Mouse (Mus musculus) bone marrow, adult 2 months (tissue): ENCODE results near the gene Nexn. TPM values are rescaled to one million over a fixed set of nuclear protein-coding genes. Genes with fewer than 3 reads are reported as not detected.

Source experiments
- H3K27ac ChIP-seq: fragments of 200-500 bp; 2 replicates; pipeline ENCODE4 v1.5.1; 2012; ENCODE audit warnings: low read depth, mild to moderate bottlenecking, control low read depth, inconsistent platforms, low read length; ENCODE audit not compliant: control insufficient read depth, poor library complexity, insufficient read depth
- H3K4me1 ChIP-seq: fragments of 200-500 bp; 2 replicates; pipeline ENCODE4 v1.6.1; 2011; ENCODE audit warnings: low read length; ENCODE audit not compliant: control insufficient read depth, insufficient read depth
- H3K4me3 ChIP-seq: fragments of 200-500 bp; replicated peaks from 2 replicates; pipeline ENCODE3; 2011; ENCODE audit warnings: mild to moderate bottlenecking, low read depth, low read length, control low read depth; ENCODE audit not compliant: control insufficient read depth
- CTCF ChIP-seq: fragments of 200-500 bp; IDR thresholded peaks from 2 replicates; pipeline ENCODE4 v1.5.1; 2011; ENCODE audit warnings: low read length, control low read depth; ENCODE audit not compliant: control insufficient read depth, insufficient read depth
- POLR2A ChIP-seq: fragments of 200-500 bp; IDR thresholded peaks from 2 replicates; pipeline ENCODE4 v1.6.1; 2011; ENCODE audit warnings: low read depth, mild to moderate bottlenecking, control low read depth, low read length, borderline replicate concordance; ENCODE audit not compliant: control insufficient read depth
- WGBS: fragments of 180-500 bp; shearing (Covaris S2); methylation state at CpG from one replicate; pipeline ENCODE4 v1.1.7; 2018; 5-methylcytosine and 5-hydroxymethylcytosine counted together
- polyA plus RNA-seq: library from polyadenylated mRNA; stranded (reverse); fragments of >200 nt; gene quantifications from 2 replicates; pipeline ENCODE4 v1.2.4, GENCODE M21; 2011; ENCODE audit warnings: low replicate concordance; ENCODE audit not compliant: missing spikeins, insufficient read depth, insufficient read length

Gene Nexn
- polyA plus RNA-seq, 1 experiment: 7.3 TPM

DNA sequence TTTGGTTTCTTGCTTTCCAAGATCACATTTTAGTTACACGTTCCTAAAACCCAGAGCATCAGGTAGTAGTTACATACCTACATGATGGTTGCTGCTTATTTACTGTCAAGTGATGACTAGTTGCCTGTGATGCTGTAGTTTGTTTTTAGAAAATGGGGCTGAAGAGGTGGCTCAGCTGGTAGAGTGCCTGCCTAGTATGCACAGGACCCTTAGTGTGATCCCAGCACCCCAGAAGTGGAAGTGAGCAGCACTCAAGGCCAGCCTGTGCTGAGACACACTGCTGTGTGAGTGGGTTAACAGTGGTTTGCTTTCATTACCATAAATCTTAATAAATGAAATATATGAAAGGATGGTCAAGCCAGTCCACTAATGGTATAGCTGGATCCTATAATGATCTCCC lies 26.6 kb downstream of the Nexn start:
- H3K27ac ChIP-seq: no peak overlapping the region
- H3K4me1 ChIP-seq: no peaks in the 10 kb centered on the region
- 88% methylated on average over 1 of the region's 1 CpGs for WGBS
- TF ChIP-seq POLR2A (no peak), CTCF (no peak)
- H3K4me3 ChIP-seq: no peak overlapping the region

DNA sequence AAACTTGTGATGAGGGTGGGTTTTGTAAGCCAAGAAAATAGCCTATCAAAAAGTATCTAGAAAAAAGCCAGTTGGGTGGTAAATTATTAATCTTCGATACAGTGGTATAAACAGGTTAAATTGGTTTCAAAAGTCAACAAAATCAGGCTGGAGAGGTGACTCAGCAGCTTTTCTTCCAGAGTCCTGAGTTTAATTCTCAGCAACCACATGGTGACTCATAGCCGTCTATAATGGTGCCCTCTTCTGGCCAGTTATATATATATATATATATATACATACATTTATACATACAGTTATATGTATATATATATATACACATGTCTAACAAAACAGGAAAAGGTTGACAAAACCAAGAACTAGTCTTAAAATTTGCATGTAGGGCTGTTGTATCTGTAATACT lies 27.3 kb downstream of the Nexn start:
- no peak for TF ChIP-seq CTCF
- TF ChIP-seq POLR2A: no peak
- Histone ChIP-seq H3K4me1 (no peaks in the 10 kb centered on the region; the same call in 1 of the 2 replicates), H3K27ac (no peak overlapping the region), H3K4me3 (no peak overlapping the region)
- WGBS: 17% methylated on average over 2 of the region's 2 CpGs

DNA sequence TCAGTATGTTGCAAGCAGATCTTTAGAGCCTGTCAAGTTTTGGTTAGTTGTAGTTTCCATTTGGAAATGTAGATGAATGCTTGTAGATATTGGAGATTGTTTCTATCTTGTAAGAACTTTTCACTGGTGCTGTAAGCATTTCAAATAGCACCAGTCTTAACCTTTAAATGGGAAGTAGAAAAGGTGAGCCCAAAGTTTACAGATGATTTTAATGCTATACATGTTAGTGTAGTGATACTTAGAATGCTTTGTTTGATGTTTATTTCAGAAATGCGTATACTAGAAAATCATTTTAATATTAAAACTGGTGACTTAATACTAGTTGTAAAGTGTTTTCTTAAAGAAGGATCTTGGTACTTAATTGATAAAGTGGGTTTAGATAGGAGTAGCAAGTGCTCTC lies 30.3 kb downstream of the Nexn start:
- WGBS: 95% methylated on average over 1 of the region's 1 CpGs
- Histone ChIP-seq H3K27ac (no peak overlapping the region), H3K4me3 (no peak overlapping the region), H3K4me1 (no peaks in the 10 kb centered on the region; the same call in 1 of the 2 replicates)
- TF ChIP-seq CTCF (no peak), POLR2A (no peak)

DNA sequence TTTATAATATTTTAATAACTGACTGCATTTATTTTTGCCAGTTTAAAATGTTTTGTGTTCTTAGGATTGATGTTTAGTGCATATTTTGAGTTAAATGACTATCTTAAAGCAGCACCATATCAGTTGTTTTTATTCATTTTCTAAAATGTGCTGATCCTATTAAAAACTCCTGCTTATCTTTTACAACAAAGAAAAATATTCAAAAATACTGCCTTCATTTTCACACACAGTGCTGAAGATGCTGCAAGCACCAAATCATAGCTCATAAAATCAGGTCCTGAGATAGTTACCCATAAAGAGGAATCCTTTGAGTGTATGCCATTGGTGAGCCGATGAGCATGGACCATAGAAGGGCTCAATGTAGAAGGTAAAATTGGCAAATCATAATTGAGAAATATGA lies 30.9 kb downstream of the Nexn start:
- Histone ChIP-seq H3K4me1 (no peaks in the 10 kb centered on the region; the same call in 1 of the 2 replicates), H3K4me3 (no peak overlapping the region), H3K27ac (no peak overlapping the region)
- 69% methylated on average over 1 of the region's 1 CpGs for WGBS
- TF ChIP-seq CTCF (no peak), POLR2A (no peak)

DNA sequence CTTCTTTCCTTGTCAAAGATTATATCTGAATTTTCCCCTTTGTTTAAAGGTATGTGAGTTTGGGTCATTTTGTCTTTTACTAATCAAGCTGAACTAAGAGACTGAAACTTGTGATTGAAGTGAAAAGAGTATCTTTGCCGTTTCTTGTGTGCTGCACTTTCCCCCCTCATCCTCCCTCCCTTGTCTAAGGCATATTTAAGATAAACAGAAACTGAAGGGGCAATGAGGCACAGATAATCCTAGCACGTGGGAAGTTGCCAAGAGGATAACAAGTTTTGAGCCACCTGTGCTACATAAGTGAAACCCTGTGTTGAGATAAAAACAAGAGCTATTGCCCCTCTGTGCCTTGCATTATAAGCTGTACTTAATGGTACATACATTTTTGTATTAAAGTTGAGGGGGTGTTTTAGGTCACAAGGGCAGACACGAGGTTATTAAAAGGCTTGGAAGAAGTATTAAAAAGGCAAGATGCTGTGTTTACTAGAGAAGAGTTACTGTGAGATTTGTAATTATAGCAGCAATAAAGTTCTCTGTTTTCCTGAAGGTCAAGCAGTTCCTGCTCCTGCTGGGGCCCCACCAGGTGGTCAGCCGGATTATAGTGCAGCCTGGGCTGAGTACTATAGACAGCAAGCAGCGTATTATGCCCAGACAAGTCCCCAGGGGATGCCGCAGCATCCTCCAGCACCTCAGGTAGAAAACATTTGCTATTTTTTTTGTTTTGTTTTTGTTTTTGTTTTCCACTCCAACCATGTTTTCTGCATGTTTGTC lies 34.6 kb downstream of the Nexn start:
- no peak overlapping the region for H3K27ac ChIP-seq
- no peaks in the 10 kb centered on the region; the same call in 1 of the 2 replicates for H3K4me1 ChIP-seq
- WGBS: 68% methylated on average over 6 of the region's 6 CpGs
- no peak overlapping the region for H3K4me3 ChIP-seq
- TF ChIP-seq POLR2A (no peak), CTCF (no peak)

DNA sequence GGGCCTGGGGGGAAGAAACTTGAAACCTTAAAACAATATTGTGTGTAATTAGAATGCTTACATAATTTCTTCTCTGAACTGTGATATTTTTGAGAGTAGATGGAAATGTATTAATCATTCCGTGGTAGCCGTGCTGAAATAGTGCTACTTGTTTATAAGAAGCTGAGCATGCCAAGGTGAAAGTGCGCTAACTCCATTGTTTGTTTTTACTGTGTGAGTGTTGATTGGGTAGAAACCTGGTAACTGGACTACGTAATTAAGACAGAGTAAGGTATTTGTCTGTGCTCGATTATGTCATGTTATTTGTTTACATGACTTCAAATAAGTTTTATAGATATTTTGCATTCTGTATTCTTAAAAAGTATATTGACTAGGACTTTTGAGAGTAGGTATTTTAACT lies 36.9 kb downstream of the Nexn start:
- H3K4me3 ChIP-seq: no peak overlapping the region
- H3K4me1 ChIP-seq: no peaks in the 10 kb centered on the region
- no peak overlapping the region for H3K27ac ChIP-seq
- TF ChIP-seq POLR2A: no peak
- TF ChIP-seq CTCF: no peak
- WGBS: 94% methylated on average over 5 of the region's 5 CpGs

DNA sequence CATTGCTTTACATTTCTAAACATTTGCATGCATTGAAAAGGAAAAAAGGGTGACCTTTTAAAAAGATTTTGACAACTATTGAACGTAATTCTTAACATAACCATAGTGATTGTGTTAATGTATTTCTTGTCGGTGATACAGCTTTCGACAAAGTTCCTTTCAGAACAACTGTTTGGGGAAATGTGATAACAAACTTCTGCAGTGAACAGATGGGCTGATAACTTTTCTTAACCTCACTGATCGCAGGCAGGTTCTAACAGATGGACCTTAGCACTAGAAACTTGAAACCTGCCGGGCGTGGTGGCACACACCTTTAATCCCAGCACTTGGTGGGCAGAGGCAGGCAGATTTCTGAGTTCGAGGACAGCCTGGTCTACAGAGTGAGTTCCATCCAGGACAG lies 37.3 kb downstream of the Nexn start:
- 76% methylated on average over 7 of the region's 7 CpGs for WGBS
- H3K4me3 ChIP-seq: no peak overlapping the region

DNA sequence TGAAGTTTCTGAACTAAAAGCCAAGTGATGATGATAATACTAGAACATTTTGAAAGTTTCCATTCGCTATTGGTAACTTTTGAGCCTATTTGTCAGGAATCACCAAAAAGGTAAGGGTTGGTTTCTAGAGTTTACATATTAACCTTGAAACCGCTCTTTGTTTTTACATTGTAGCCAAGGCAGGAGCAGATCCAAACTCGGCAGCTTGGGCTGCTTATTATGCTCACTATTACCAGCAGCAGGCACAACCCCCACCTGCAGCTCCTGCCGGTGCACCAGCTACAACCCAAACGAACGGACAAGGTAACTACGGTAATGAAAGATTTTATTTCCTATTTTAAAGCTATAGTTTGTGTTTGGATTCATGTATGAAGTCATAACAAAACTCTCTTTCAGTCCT lies 40.2 kb downstream of the Nexn start:
- no peaks in the 10 kb centered on the region for H3K4me1 ChIP-seq
- no peak overlapping the region for H3K4me3 ChIP-seq
- H3K27ac ChIP-seq: no peak overlapping the region
- TF ChIP-seq CTCF (no peak), POLR2A (no peak)
- 91% methylated on average over 7 of the region's 7 CpGs for WGBS

More for the DNA sequence above, 37.3 kb downstream of the Nexn start:
- Histone ChIP-seq H3K27ac (no peak overlapping the region), H3K4me1 (no peaks in the 10 kb centered on the region)
- TF ChIP-seq CTCF: no peak
- no peak for TF ChIP-seq POLR2A
